In the genomic region with DNA sequence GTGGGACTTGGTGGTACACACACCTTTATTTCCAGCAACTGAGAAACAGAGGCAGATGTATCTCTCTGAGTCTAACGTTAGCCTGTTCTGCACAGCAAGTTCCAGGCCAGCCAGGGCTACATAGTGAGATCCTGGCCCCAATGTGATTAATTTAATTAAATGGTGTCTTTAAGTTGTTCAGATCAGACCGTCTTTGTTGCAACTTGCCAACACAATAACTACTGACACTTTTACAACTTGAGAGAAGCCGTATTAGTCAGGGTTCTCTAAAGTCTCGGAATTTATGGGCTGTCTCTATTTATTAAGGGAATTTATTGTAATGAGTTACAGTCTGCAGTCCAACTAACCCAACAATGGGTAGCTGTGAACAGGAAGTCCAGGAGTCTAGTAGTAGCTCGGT, we compare ENCODE assay signal across 16 mouse cellular contexts. TPM values are rescaled to one million over a fixed set of nuclear protein-coding genes. Genes with fewer than 3 reads are reported as not detected.
"Had no signal": no experiment of that assay in that cellular context is flagged by ENCODE, and none has a peak within 500 bp of the region (broad histone marks: within the 10 kb centered on the region; RNA-seq: fewer than 3 reads in every experiment).

No protein-coding gene starts in this region.

- ATAC-seq: midbrain, embryonic 16.5 days had no signal

- H3K9me3 ChIP-seq: midbrain, embryonic 10.5 days; stomach, embryonic 15.5 days had no signal

- H3K36me3 ChIP-seq: midbrain, embryonic 10.5 days; stomach, embryonic 15.5 days had no signal

- H3K4me2 ChIP-seq: lung, embryonic 14.5 days; stomach, embryonic 15.5 days had no signal

- H3K4me1 ChIP-seq: midbrain, embryonic 10.5 days; stomach, embryonic 15.5 days had no signal

- H3K27me3 ChIP-seq: stomach, embryonic 15.5 days had no signal

- H3K27ac ChIP-seq: liver, embryonic 14.5 days; midbrain, embryonic 10.5 days; stomach, embryonic 15.5 days; stomach, postnatal 0 days had no signal

- DNase-seq: lung, adult 18-20 months; lung, embryonic 14.5 days; lung, postnatal 10 days; lung, postnatal 4 days; midbrain, embryonic 14.5 days; right cerebral cortex, postnatal 14 days; thymus, adult 2 months; thymus, postnatal 25 days; thymus, postnatal 4 days had no signal

- H3K9ac ChIP-seq: liver, embryonic 14.5 days; lung, embryonic 14.5 days; stomach, embryonic 15.5 days had no signal

- H3K4me3 ChIP-seq: midbrain, embryonic 10.5 days; myocyte; stomach, embryonic 15.5 days had no signal

RNA-seq across cellular contexts. Expression of a gene that starts 19.1 kb away (rescaled TPM):
- polyA plus RNA-seq: liver, embryonic 16.5 days; myocyte had no signal
